Mouse (Mus musculus) lung, postnatal 0 days (tissue): ENCODE measurements around the gene Itga3. TPM values are rescaled to one million over a fixed set of nuclear protein-coding genes. Genes with fewer than 3 reads are reported as not detected.

ENCODE experiments used
- ATAC-seq: fragments of 200-750 bp; cut with Nextera tagmentation; 2 replicates; pipeline ENCODE4 v1.8.0; 2017; ENCODE audit warnings: moderate library complexity
- DNase-seq: peaks from one replicate; pipeline ENCODE4 v3.0.0-alpha.2; 2016; ENCODE audit warnings: low spot score
- H3K27ac ChIP-seq: fragments of 300-500 bp; sonication (generic); 2 replicates; pipeline ENCODE4 v1.5.1; 2014; ENCODE audit warnings: antibody characterized with exemption, mild to moderate bottlenecking, low read length, mixed read lengths
- H3K27me3 ChIP-seq: fragments of 300-500 bp; sonication (generic); replicated peaks from 2 replicates; pipeline ENCODE4 v1.6.1; 2014; ENCODE audit warnings: low read length, mixed read lengths; ENCODE audit not compliant: insufficient read depth
- H3K36me3 ChIP-seq: fragments of 300-500 bp; sonication (generic); 2 replicates; pipeline ENCODE4 v1.6.1; 2014; ENCODE audit warnings: low read length, mixed read lengths; ENCODE audit not compliant: insufficient read depth
- H3K4me1 ChIP-seq: fragments of 300-500 bp; sonication (generic); 2 replicates; pipeline ENCODE4 v1.6.1; 2014; ENCODE audit warnings: antibody characterized with exemption, low read depth, low read length, mixed read lengths; ENCODE audit not compliant: insufficient read depth
- H3K4me2 ChIP-seq: fragments of 300-500 bp; sonication (generic); replicated peaks from 2 replicates; pipeline ENCODE4 v1.6.1; 2014; ENCODE audit warnings: low read depth, mild to moderate bottlenecking, low read length, moderate library complexity, mixed read lengths
- H3K4me3 ChIP-seq: fragments of 300-500 bp; sonication (generic); 2 replicates; pipeline ENCODE4 v1.5.1; 2014; ENCODE audit warnings: low read depth, low read length
- H3K9ac ChIP-seq: fragments of 300-500 bp; sonication (generic); replicated peaks from 2 replicates; pipeline ENCODE4 v1.6.1; 2014; ENCODE audit warnings: low read depth, mild to moderate bottlenecking
- H3K9me3 ChIP-seq: fragments of 300-500 bp; sonication (generic); 2 replicates; pipeline ENCODE4 v1.6.1; 2016; ENCODE audit warnings: low read length, mixed read lengths
- CTCF ChIP-seq: IDR thresholded peaks from 2 replicates; pipeline ENCODE4 v1.5.1; 2016; ENCODE audit warnings: antibody characterized with exemption, mild to moderate bottlenecking
- EP300 ChIP-seq: IDR thresholded peaks from 2 replicates; pipeline ENCODE4 v1.6.1; 2016; ENCODE audit warnings: antibody characterized with exemption, mild to moderate bottlenecking, control low read depth
- WGBS: fragments of 180-500 bp; shearing (Covaris S2); extraction: QIAGEN DNeasy Blood & Tissue Kit; methylation state at CpG from one replicate; pipeline ENCODE4 v1.1.7; 2014; 5-methylcytosine and 5-hydroxymethylcytosine counted together
- polyA plus RNA-seq: library from polyadenylated mRNA; unstranded; fragments of >200 nt; fragmentation: Nextera tagmentation; extraction: Ambion mirVana; gene quantifications from 2 replicates; pipeline ENCODE4 v1.2.1, GENCODE M21; 2015

Gene Itga3
- polyA plus RNA-seq, 1 experiment from 2014 or later: 44.3 TPM

- H3K4me3 ChIP-seq: peak overlapping the region; percentile 39
- peaks cover 23% of the 10 kb centered on the region; the same call in 1 of the 2 replicates for H3K36me3 ChIP-seq
- H3K4me1 ChIP-seq: peaks cover 8% of the 10 kb centered on the region; the same call in 1 of the 2 replicates
- H3K4me2 ChIP-seq: peak overlapping the region; percentile 64
- H3K9me3 ChIP-seq: no peaks in the 10 kb centered on the region
- no peaks in the 10 kb centered on the region for H3K27me3 ChIP-seq
- ATAC-seq (peak; percentile 72), DNase-seq (peak; percentile 86)
- no peak overlapping the region for H3K9ac ChIP-seq
- TF ChIP-seq CTCF (no peak; the same call in 1 of the 2 replicates), EP300 (peak; percentile 21; the same call in 1 of the 2 replicates)
- WGBS: 1% methylated on average over 27 of the region's 27 CpGs
- H3K27ac ChIP-seq: peak overlapping the region; percentile 49; the same call in 1 of the 2 replicates
Measured at GRCm38 (mm10) chr11:95006525-95007219, 69.9 kb downstream of the Itga3 start.

GRCm38 (mm10) chr11:95006038-95006437 lies 70.6 kb downstream of the Itga3 start:
- H3K9me3 ChIP-seq: no peaks in the 10 kb centered on the region
- no peak for ATAC-seq
- H3K4me3 ChIP-seq: no peak overlapping the region
- no peak for TF ChIP-seq CTCF
- no peak for TF ChIP-seq EP300
- no peaks in the 10 kb centered on the region for H3K27me3 ChIP-seq
- whole genome bisulfite sequencing: 39% methylated on average over 4 of the region's 4 CpGs
- H3K36me3 ChIP-seq: peaks cover 26% of the 10 kb centered on the region; the same call in 1 of the 2 replicates
- H3K4me1 ChIP-seq: peaks cover 8% of the 10 kb centered on the region; the same call in 1 of the 2 replicates
- H3K4me2 ChIP-seq: peak overlapping the region; percentile 64; the same call in 1 of the 2 replicates
- no peak overlapping the region for H3K9ac ChIP-seq
- DNase-seq: no peak
- H3K27ac ChIP-seq: no peak overlapping the region

- Histone ChIP-seq H3K9me3 (no peaks in the 10 kb centered on the region), H3K9ac (no peak overlapping the region), H3K4me1 (peaks cover 13% of the 10 kb centered on the region; the same call in 1 of the 2 replicates), H3K4me3 (no peak overlapping the region), H3K36me3 (peaks cover 32% of the 10 kb centered on the region; the same call in 1 of the 2 replicates), H3K27ac (no peak overlapping the region), H3K27me3 (no peaks in the 10 kb centered on the region), H3K4me2 (no peak overlapping the region)
- 60% methylated on average over 6 of the region's 6 CpGs for WGBS
- no peak for DNase-seq
- ATAC-seq: no peak
- TF ChIP-seq EP300 (no peak), CTCF (no peak)
Measured at GRCm38 (mm10) chr11:95004937-95005198, 71.7 kb downstream of the Itga3 start.

GRCm38 (mm10) chr11:95004136-95004936 lies 72.3 kb downstream of the Itga3 start:
- Histone ChIP-seq H3K4me2 (no peak overlapping the region), H3K27me3 (no peaks in the 10 kb centered on the region), H3K36me3 (peaks cover 34% of the 10 kb centered on the region; the same call in 1 of the 2 replicates), H3K9ac (no peak overlapping the region), H3K4me1 (peaks cover 13% of the 10 kb centered on the region; the same call in 1 of the 2 replicates), H3K9me3 (no peaks in the 10 kb centered on the region), H3K27ac (no peak overlapping the region), H3K4me3 (no peak overlapping the region)
- no peak for DNase-seq
- 81% methylated on average over 12 of the region's 12 CpGs for WGBS
- no peak for ATAC-seq
- TF ChIP-seq EP300: no peak
- TF ChIP-seq CTCF: no peak

- 92% methylated on average over 8 of the region's 8 CpGs for WGBS
- no peak overlapping the region for H3K4me2 ChIP-seq
- H3K27me3 ChIP-seq: no peaks in the 10 kb centered on the region
- H3K4me1 ChIP-seq: peaks cover 13% of the 10 kb centered on the region; the same call in 1 of the 2 replicates
- no peak for ATAC-seq
- no peak overlapping the region for H3K27ac ChIP-seq
- H3K9ac ChIP-seq: no peak overlapping the region
- DNase-seq: no peak
- H3K36me3 ChIP-seq: peaks cover 38% of the 10 kb centered on the region; the same call in 1 of the 2 replicates
- no peak overlapping the region for H3K4me3 ChIP-seq
- TF ChIP-seq CTCF (no peak), EP300 (no peak)
- H3K9me3 ChIP-seq: no peaks in the 10 kb centered on the region
Measured at GRCm38 (mm10) chr11:95002705-95003104, 73.9 kb downstream of the Itga3 start.

- TF ChIP-seq CTCF (no peak), EP300 (no peak)
- H3K9me3 ChIP-seq: no peaks in the 10 kb centered on the region
- peaks cover 9% of the 10 kb centered on the region; the same call in 1 of the 2 replicates for H3K4me1 ChIP-seq
- ATAC-seq: no peak
- H3K27me3 ChIP-seq: no peaks in the 10 kb centered on the region
- 86% methylated on average over 21 of the region's 21 CpGs for WGBS
- H3K9ac ChIP-seq: no peak overlapping the region; the same call in 1 of the 2 replicates
- no peak overlapping the region for H3K4me2 ChIP-seq
- no peak for DNase-seq
- H3K27ac ChIP-seq: no peak overlapping the region
- H3K4me3 ChIP-seq: no peak overlapping the region
- H3K36me3 ChIP-seq: peaks cover 46% of the 10 kb centered on the region; the same call in 1 of the 2 replicates
Measured at GRCm38 (mm10) chr11:95001584-95002347, 74.8 kb downstream of the Itga3 start.
